Mouse (Mus musculus): ENCODE measurements around the gene AC109138.7.

DNA sequence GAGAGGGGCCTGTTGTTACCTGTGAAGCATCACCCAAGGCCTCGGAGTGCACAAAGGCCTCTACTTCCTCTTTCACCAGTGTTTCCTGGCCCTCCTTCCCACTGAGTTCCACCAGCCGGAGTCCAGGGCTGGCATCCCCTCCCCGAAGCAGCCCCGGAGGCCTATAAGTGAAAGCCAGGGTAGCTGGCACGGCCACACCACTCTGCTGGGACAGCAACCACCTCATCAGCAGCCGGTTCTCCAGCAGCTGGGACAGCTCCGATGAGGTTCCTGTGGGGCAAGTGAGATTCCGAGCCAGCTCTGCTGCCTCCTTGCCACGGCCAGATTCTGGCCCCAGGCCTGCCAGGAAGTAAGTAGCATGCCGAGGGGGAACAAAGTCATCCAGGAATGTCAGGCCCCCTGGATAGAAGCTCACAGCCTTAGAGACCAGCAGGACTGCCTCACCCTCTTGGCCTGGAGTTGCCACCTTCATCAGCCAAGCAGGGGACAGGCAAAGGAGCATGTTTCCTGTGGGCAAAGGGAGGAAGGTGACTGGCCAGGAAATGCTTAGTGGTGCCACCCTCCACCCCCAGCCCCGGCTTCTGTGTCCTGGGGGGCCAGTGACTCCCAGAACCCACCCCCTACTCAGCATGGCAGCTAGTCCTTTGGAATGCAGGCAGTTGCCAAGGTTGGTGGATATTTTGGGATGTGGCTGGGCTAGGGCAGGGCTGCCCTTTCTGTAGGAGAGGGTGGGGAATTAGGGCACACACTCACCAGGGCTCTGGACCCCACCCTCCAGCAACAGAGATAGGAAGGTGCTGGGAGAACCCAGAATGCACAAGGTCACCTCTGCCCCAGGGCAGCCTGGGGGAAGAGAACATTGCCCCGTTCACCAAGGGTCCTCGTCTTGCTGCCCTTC, 42.5 kb upstream of the AC109138.7 start:
- TF ChIP-seq CTCF (IDR thresholded peaks at IDR 0.05; ENCODE audit: borderline replicate concordance, extremely low read depth, insufficient read depth, insufficient read length) (no peak), POLR2A (IDR thresholded peaks at IDR 0.05; ENCODE audit: borderline replicate concordance, extremely low read depth, insufficient read depth, insufficient read length, poor library complexity, severe bottlenecking) (no peak)

Measured in brain, embryonic 14.5 days (tissue).